Mouse (Mus musculus): Measurements from ENCODE around the gene Bach1.
A peak's percentile ranks its signal among the peaks of the same experiment; 100 is the strongest.

The Bach1 gene

GRCm38 (mm10) chr16:87745192-87745945, 46.6 kb downstream of the Bach1 start:
- no peak for DNase-seq

GRCm38 (mm10) chr16:87746728-87747127, 48.0 kb downstream of the Bach1 start:
- peak; percentile 21 to 26 for DNase-seq

- no peak for DNase-seq
Observed at GRCm38 (mm10) chr16:87751243-87751642, 52.5 kb downstream of the Bach1 start.

- DNase-seq, result no peak
Observed at GRCm38 (mm10) chr16:87752482-87752881, 53.7 kb downstream of the Bach1 start.

- DNase-seq, result peak; percentile 72 to 75
Observed at GRCm38 (mm10) chr16:87754858-87755257, 56.1 kb downstream of the Bach1 start.

GRCm38 (mm10) chr16:87755915-87756314, 57.2 kb downstream of the Bach1 start:
- no peak for DNase-seq

- no peak for DNase-seq
Observed at GRCm38 (mm10) chr16:87758016-87758415, 59.3 kb downstream of the Bach1 start.

- DNase-seq, result no peak
Observed at GRCm38 (mm10) chr16:87764668-87765109, 65.9 kb downstream of the Bach1 start.

GRCm38 (mm10) chr16:87765984-87766383, 67.2 kb downstream of the Bach1 start:
- DNase-seq, result no peak

- DNase-seq, result no peak
Observed at GRCm38 (mm10) chr16:87770576-87770975, 71.8 kb downstream of the Bach1 start.

GRCm38 (mm10) chr16:87771926-87772325, 73.2 kb downstream of the Bach1 start:
- no peak for DNase-seq

GRCm38 (mm10) chr16:87774398-87774797, 75.7 kb downstream of the Bach1 start:
- DNase-seq, result no peak

GRCm38 (mm10) chr16:87777373-87777772, 78.6 kb downstream of the Bach1 start:
- no peak for DNase-seq

- DNase-seq, result no peak
Observed at GRCm38 (mm10) chr16:87781637-87782036, 82.9 kb downstream of the Bach1 start.

All from cerebellum, adult 18-20 months (tissue).